Mouse (Mus musculus): ENCODE measurements around the gene 1700030J22Rik. TPM values are rescaled to one million over a fixed set of nuclear protein-coding genes. Genes with fewer than 3 reads are reported as not detected.

Gene 1700030J22Rik
- polyA plus RNA-seq, 1 experiment from 2014 or later: 4.9 TPM

DNA sequence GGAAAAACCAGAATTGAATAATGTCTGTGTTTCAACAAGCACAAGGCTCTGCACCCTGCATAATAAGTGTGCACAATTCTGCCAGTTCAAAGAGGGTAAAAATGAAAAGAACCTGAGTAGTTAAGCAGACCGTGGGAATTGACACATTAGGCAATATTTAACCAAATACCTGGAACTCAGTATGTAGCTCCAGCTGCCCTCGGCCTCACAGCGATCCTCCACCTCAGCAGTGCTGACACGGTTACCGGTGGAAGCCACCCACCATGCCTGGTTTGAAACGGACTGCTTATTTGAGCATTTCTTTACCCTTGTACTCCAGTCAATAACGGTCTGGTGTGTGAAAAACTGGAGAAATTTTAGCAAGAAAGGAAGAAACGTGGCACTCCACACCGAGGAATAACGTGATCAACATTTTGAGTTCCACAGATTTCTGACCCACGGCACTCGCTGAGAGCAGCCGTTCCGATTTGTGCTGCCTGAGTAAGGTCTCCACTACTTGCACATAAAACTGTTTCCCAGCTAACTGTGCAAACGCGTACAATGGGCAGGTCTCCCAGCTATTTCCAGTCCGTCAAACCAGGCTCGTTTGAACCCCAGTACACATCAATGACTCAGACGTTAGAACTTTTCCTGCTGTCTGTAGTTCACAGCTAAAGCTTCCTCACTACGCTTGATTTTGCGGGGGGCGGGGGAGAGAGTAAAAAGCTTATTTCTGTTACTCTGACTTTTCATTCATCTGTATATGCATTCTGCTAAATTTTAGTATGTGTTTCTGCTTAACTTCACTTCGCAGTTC, 13.6 kb upstream of the 1700030J22Rik start:
- Histone ChIP-seq H3K27me3 (no peaks in the 10 kb centered on the region), H3K4me2 (peak overlapping the region; percentile 94), H3K9ac (peak overlapping the region; percentile 75), H3K4me1 (replicated peaks) (peaks cover 18% of the 10 kb centered on the region), H3K9me3 (no peaks in the 10 kb centered on the region), H3K27ac (replicated peaks) (no peak overlapping the region), H3K36me3 (0 out of 2 replicates have a peak, but pooled peaks cover 2% of the 10 kb centered on the region), H3K4me3 (peak overlapping the region; percentile 73)
- WGBS: 10% methylated on average over 23 of the region's 23 CpGs
- no peak for ATAC-seq (ENCODE audit: low read depth)

DNA sequence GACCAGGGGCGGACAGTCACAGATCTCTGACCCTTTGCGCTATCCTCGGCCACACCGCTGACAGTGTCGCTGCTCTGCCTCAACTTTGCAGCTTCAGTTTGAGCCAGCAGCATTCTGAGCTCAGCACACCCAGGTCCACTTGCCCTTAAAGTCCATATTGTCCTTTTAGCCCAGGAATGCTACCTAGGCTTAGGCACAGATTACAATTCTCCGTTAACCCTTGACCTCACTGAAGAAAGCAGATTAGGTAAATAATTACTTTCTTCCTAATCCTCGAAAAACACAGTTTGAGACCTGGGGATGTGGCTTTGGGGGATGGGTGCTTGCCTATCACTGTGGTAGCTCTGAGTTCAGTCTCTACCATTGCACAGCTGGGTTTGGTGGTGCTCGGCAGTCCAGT, 12.5 kb upstream of the 1700030J22Rik start:
- Histone ChIP-seq H3K4me1 (replicated peaks) (peaks cover 18% of the 10 kb centered on the region), H3K4me2 (no peak overlapping the region), H3K9me3 (no peaks in the 10 kb centered on the region), H3K9ac (no peak overlapping the region), H3K27ac (replicated peaks) (no peak overlapping the region), H3K36me3 (0 out of 2 replicates have a peak, but pooled peaks cover 9% of the 10 kb centered on the region), H3K4me3 (no peak overlapping the region), H3K27me3 (no peaks in the 10 kb centered on the region)
- WGBS: 94% methylated on average over 8 of the region's 8 CpGs
- ATAC-seq (ENCODE audit: low read depth): no peak

DNA sequence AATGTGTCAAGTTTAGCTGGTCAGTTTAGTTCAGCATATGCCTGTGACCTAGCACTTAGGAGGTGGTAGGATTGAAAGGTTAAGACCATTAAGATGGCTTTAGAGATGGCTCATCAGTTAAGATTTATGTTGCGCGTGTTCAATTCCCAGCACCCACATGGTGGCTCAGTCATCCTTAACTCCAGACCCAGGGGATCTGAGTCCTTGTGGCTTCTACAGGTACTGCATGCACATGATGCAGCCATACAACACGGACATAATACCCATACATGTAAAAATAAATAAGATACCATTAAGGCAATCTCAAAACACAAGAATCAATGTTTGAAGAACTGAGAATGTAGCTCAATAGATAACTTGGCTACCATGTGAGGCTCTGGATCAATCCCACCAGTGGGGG, 11.1 kb upstream of the 1700030J22Rik start:
- peaks cover 18% of the 10 kb centered on the region for H3K4me1 ChIP-seq (replicated peaks)
- no peak overlapping the region for H3K9ac ChIP-seq
- H3K27me3 ChIP-seq: no peaks in the 10 kb centered on the region
- peaks cover 13% of the 10 kb centered on the region; the same call in 1 of the 2 replicates for H3K36me3 ChIP-seq
- H3K27ac ChIP-seq (replicated peaks): no peak overlapping the region
- no peak overlapping the region for H3K4me2 ChIP-seq
- no peaks in the 10 kb centered on the region for H3K9me3 ChIP-seq
- 93% methylated on average over 3 of the region's 3 CpGs for WGBS
- ATAC-seq (ENCODE audit: low read depth): no peak
- H3K4me3 ChIP-seq: no peak overlapping the region

GRCm38 (mm10) chr8:116980117-116980516, 1.4 kb upstream of the 1700030J22Rik start:
- peaks cover 14% of the 10 kb centered on the region for H3K4me1 ChIP-seq (replicated peaks)
- H3K4me2 ChIP-seq: no peak overlapping the region
- H3K27ac ChIP-seq (replicated peaks): no peak overlapping the region
- no peaks in the 10 kb centered on the region for H3K9me3 ChIP-seq
- no peak overlapping the region for H3K9ac ChIP-seq
- H3K27me3 ChIP-seq: no peaks in the 10 kb centered on the region
- H3K36me3 ChIP-seq: peaks cover 27% of the 10 kb centered on the region
- 21% methylated on average over 4 of the region's 4 CpGs for WGBS
- H3K4me3 ChIP-seq: no peak overlapping the region
- no peak for ATAC-seq (ENCODE audit: low read depth)

- H3K4me3 ChIP-seq: peak overlapping the region; percentile 78
- H3K9me3 ChIP-seq: no peaks in the 10 kb centered on the region
- 0 out of 2 replicates have a peak overlapping the region, but pooled peaks have one; percentile 74 for H3K27ac ChIP-seq (replicated peaks)
- H3K4me1 ChIP-seq (replicated peaks): peaks cover 14% of the 10 kb centered on the region
- WGBS: 32% methylated on average over 8 of the region's 8 CpGs
- peak overlapping the region; percentile 74 for H3K4me2 ChIP-seq
- H3K27me3 ChIP-seq: no peaks in the 10 kb centered on the region
- H3K36me3 ChIP-seq: peaks cover 13% of the 10 kb centered on the region
- ATAC-seq (ENCODE audit: low read depth): no peak
- H3K9ac ChIP-seq: peak overlapping the region; percentile 61
These were observed 707 bp downstream of the 1700030J22Rik start for GRCm38 (mm10) chr8:116978052-116978451.

GRCm38 (mm10) chr8:116975606-116976005, 3.2 kb downstream of the 1700030J22Rik start:
- Histone ChIP-seq H3K4me3 (no peak overlapping the region), H3K27me3 (no peaks in the 10 kb centered on the region), H3K9ac (no peak overlapping the region), H3K4me2 (no peak overlapping the region), H3K9me3 (no peaks in the 10 kb centered on the region), H3K36me3 (0 out of 2 replicates have a peak, but pooled peaks cover 12% of the 10 kb centered on the region), H3K27ac (replicated peaks) (no peak overlapping the region), H3K4me1 (replicated peaks) (peaks cover 14% of the 10 kb centered on the region)
- ATAC-seq (ENCODE audit: low read depth): no peak
- 61% methylated on average over 5 of the region's 5 CpGs for WGBS

GRCm38 (mm10) chr8:116975066-116975465, 3.7 kb downstream of the 1700030J22Rik start:
- H3K27ac ChIP-seq (replicated peaks): no peak overlapping the region
- no peak overlapping the region for H3K4me3 ChIP-seq
- no peak for ATAC-seq (ENCODE audit: low read depth)
- no peak overlapping the region for H3K9ac ChIP-seq
- no peak overlapping the region for H3K4me2 ChIP-seq
- H3K27me3 ChIP-seq: no peaks in the 10 kb centered on the region
- no peaks in the 10 kb centered on the region for H3K9me3 ChIP-seq
- peaks cover 14% of the 10 kb centered on the region for H3K4me1 ChIP-seq (replicated peaks)
- H3K36me3 ChIP-seq: 0 out of 2 replicates have a peak, but pooled peaks cover 12% of the 10 kb centered on the region
- WGBS: 34% methylated on average over 5 of the region's 5 CpGs

DNA sequence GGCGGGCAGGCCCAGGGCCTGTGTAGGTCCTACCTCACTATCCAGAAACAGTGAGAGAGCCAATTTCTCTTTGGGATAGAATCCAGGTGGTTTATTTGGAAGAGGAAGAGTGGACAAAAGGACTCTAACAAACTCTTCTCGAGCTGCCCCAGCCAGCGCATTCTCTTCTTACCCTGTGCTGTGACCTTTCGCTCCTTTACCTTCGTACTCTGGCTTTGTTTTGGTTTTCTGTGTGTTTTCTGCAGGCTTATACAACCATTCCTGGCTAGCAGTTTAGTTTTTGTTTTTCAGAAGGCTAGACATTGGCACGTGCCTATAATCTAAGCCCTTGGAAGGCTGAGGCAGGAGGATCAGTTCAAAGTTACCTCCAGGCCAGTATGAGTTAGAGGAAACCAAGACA, 9.2 kb downstream of the 1700030J22Rik start:
- WGBS: 84% methylated on average over 6 of the region's 6 CpGs
- Histone ChIP-seq H3K4me2 (no peak overlapping the region), H3K27ac (replicated peaks) (no peak overlapping the region), H3K36me3 (0 out of 2 replicates have a peak, but pooled peaks cover 12% of the 10 kb centered on the region), H3K9ac (no peak overlapping the region), H3K27me3 (no peaks in the 10 kb centered on the region), H3K9me3 (no peaks in the 10 kb centered on the region), H3K4me1 (replicated peaks) (no peaks in the 10 kb centered on the region), H3K4me3 (no peak overlapping the region)
- no peak for ATAC-seq (ENCODE audit: low read depth)

- Histone ChIP-seq H3K27ac (replicated peaks) (no peak overlapping the region), H3K4me1 (replicated peaks) (no peaks in the 10 kb centered on the region), H3K9me3 (no peaks in the 10 kb centered on the region), H3K4me2 (no peak overlapping the region), H3K27me3 (no peaks in the 10 kb centered on the region), H3K4me3 (no peak overlapping the region), H3K9ac (no peak overlapping the region), H3K36me3 (peaks cover 67% of the 10 kb centered on the region)
- ATAC-seq (ENCODE audit: low read depth): no peak
- 96% methylated on average over 9 of the region's 9 CpGs for WGBS
These were observed 24.3 kb downstream of the 1700030J22Rik start for GRCm38 (mm10) chr8:116954415-116954814.

- Histone ChIP-seq H3K4me3 (no peak overlapping the region), H3K36me3 (peaks cover 47% of the 10 kb centered on the region), H3K4me1 (replicated peaks) (no peaks in the 10 kb centered on the region), H3K9ac (no peak overlapping the region), H3K9me3 (no peaks in the 10 kb centered on the region), H3K27me3 (no peaks in the 10 kb centered on the region), H3K27ac (replicated peaks) (no peak overlapping the region), H3K4me2 (no peak overlapping the region)
- no peak for ATAC-seq (ENCODE audit: low read depth)
- WGBS: 92% methylated on average over 8 of the region's 8 CpGs
These were observed 26.3 kb downstream of the 1700030J22Rik start for GRCm38 (mm10) chr8:116952428-116952827.

- Histone ChIP-seq H3K36me3 (peaks cover 40% of the 10 kb centered on the region), H3K9me3 (no peaks in the 10 kb centered on the region), H3K4me3 (no peak overlapping the region), H3K27me3 (no peaks in the 10 kb centered on the region), H3K27ac (replicated peaks) (no peak overlapping the region), H3K9ac (no peak overlapping the region), H3K4me1 (replicated peaks) (no peaks in the 10 kb centered on the region), H3K4me2 (no peak overlapping the region)
- WGBS: 98% methylated on average over 2 of the region's 2 CpGs
- ATAC-seq (ENCODE audit: low read depth): no peak
These were observed 27.0 kb downstream of the 1700030J22Rik start for GRCm38 (mm10) chr8:116951778-116952177.

GRCm38 (mm10) chr8:116951369-116951768, 27.4 kb downstream of the 1700030J22Rik start:
- 76% methylated on average over 5 of the region's 5 CpGs for WGBS
- Histone ChIP-seq H3K4me3 (no peak overlapping the region), H3K27ac (replicated peaks) (no peak overlapping the region), H3K4me1 (replicated peaks) (0 out of 2 replicates have a peak, but pooled peaks cover under 1% of the 10 kb centered on the region), H3K9ac (no peak overlapping the region), H3K9me3 (no peaks in the 10 kb centered on the region), H3K27me3 (no peaks in the 10 kb centered on the region), H3K36me3 (peaks cover 36% of the 10 kb centered on the region), H3K4me2 (no peak overlapping the region)
- no peak for ATAC-seq (ENCODE audit: low read depth)
